Mouse (Mus musculus) embryonic fibroblast, embryonic 13.5 days (primary cell): Measurements from ENCODE around the gene Brpf3. TPM values are rescaled to one million over a fixed set of nuclear protein-coding genes. Genes with fewer than 3 reads are reported as not detected.

ENCODE experiments used
- H3K27ac ChIP-seq: 2 replicates; pipeline ENCODE4 v1.5.1; 2012; ENCODE audit warnings: low read length, control low read depth, inconsistent platforms; ENCODE audit not compliant: insufficient read depth
- H3K4me1 ChIP-seq: 2 replicates; pipeline ENCODE4 v1.6.1; 2011; ENCODE audit warnings: low read length; ENCODE audit not compliant: control insufficient read depth, insufficient read depth
- H3K4me3 ChIP-seq: 2 replicates; pipeline ENCODE4 v1.5.1; 2011; ENCODE audit warnings: mild to moderate bottlenecking, control low read depth, low read length; ENCODE audit not compliant: insufficient read depth
- CTCF ChIP-seq: IDR thresholded peaks from 2 replicates; pipeline ENCODE4 v1.5.1; 2011; ENCODE audit warnings: mild to moderate bottlenecking, control low read depth, low read length, moderate library complexity, borderline replicate concordance; ENCODE audit not compliant: insufficient read depth
- POLR2A ChIP-seq: IDR thresholded peaks from 2 replicates; pipeline ENCODE4 v1.6.1; 2011; ENCODE audit warnings: low read depth, mild to moderate bottlenecking, control low read depth, low read length, moderate library complexity
- polyA plus RNA-seq: library from polyadenylated mRNA; stranded (reverse); fragments of >200 nt; gene quantifications from 2 replicates; pipeline ENCODE4 v1.2.4, GENCODE M21; 2011; ENCODE audit warnings: low read depth; ENCODE audit not compliant: missing spikeins, insufficient read length

Brpf3 gene
- polyA plus RNA-seq, 1 experiment = 43.7 TPM

GRCm38 (mm10) chr17:28869412-28870110 is 68.7 kb downstream of the Brpf3 start:
- TF ChIP-seq POLR2A = no peak
- no peak for TF ChIP-seq CTCF
- Histone ChIP-seq H3K27ac (no peak overlapping the region), H3K4me3 (no peak overlapping the region), H3K4me1 (no peaks in the 10 kb centered on the region)

GRCm38 (mm10) chr17:28870435-28870834 is 69.5 kb downstream of the Brpf3 start:
- H3K4me3 ChIP-seq = no peak overlapping the region
- no peak for TF ChIP-seq POLR2A
- no peak for TF ChIP-seq CTCF
- H3K4me1 ChIP-seq = no peaks in the 10 kb centered on the region
- H3K27ac ChIP-seq = no peak overlapping the region

- TF ChIP-seq CTCF = no peak
- no peak for TF ChIP-seq POLR2A
- H3K27ac ChIP-seq = no peak overlapping the region
- no peaks in the 10 kb centered on the region for H3K4me1 ChIP-seq
- no peak overlapping the region for H3K4me3 ChIP-seq
Measured at GRCm38 (mm10) chr17:28871831-28872230, 70.9 kb downstream of the Brpf3 start.

GRCm38 (mm10) chr17:28872322-28872721 is 71.4 kb downstream of the Brpf3 start:
- TF ChIP-seq CTCF = no peak
- TF ChIP-seq POLR2A = no peak
- Histone ChIP-seq H3K4me1 (no peaks in the 10 kb centered on the region), H3K27ac (no peak overlapping the region), H3K4me3 (no peak overlapping the region)

- no peaks in the 10 kb centered on the region for H3K4me1 ChIP-seq
- no peak for TF ChIP-seq CTCF
- no peak overlapping the region for H3K27ac ChIP-seq
- H3K4me3 ChIP-seq = no peak overlapping the region
Measured at GRCm38 (mm10) chr17:28874216-28874615, 73.3 kb downstream of the Brpf3 start.

GRCm38 (mm10) chr17:28874825-28875224 is 73.9 kb downstream of the Brpf3 start:
- Histone ChIP-seq H3K4me1 (no peaks in the 10 kb centered on the region), H3K4me3 (no peak overlapping the region), H3K27ac (no peak overlapping the region)
- TF ChIP-seq CTCF (no peak), POLR2A (no peak)

- Histone ChIP-seq H3K4me3 (no peak overlapping the region), H3K27ac (no peak overlapping the region), H3K4me1 (no peaks in the 10 kb centered on the region)
- TF ChIP-seq POLR2A (no peak), CTCF (no peak)
Measured at GRCm38 (mm10) chr17:28875316-28875715, 74.4 kb downstream of the Brpf3 start.

- Histone ChIP-seq H3K27ac (no peak overlapping the region), H3K4me1 (no peaks in the 10 kb centered on the region), H3K4me3 (no peak overlapping the region)
- no peak for TF ChIP-seq CTCF
- TF ChIP-seq POLR2A = no peak
Measured at GRCm38 (mm10) chr17:28876331-28876730, 75.4 kb downstream of the Brpf3 start.

- peak; percentile 22; the same call in 1 of the 2 replicates for TF ChIP-seq CTCF
- no peak for TF ChIP-seq POLR2A
- Histone ChIP-seq H3K4me3 (no peak overlapping the region), H3K4me1 (no peaks in the 10 kb centered on the region), H3K27ac (no peak overlapping the region)
Measured at GRCm38 (mm10) chr17:28876821-28877220, 75.9 kb downstream of the Brpf3 start.

- Histone ChIP-seq H3K27ac (no peak overlapping the region), H3K4me1 (no peaks in the 10 kb centered on the region), H3K4me3 (no peak overlapping the region)
- TF ChIP-seq CTCF = peak; percentile 81
- TF ChIP-seq POLR2A = no peak
Measured at GRCm38 (mm10) chr17:28879931-28880391, 79.1 kb downstream of the Brpf3 start.
